Mouse (Mus musculus) stomach, embryonic 14.5 days (tissue): ENCODE results near the gene Tmem267. TPM values are rescaled to one million over a fixed set of nuclear protein-coding genes. Genes with fewer than 3 reads are reported as not detected.
A peak's percentile ranks its signal among the peaks of the same experiment; 100 is the strongest.
"Not testable (repeated sequence)": the region's sequence is repeated elsewhere in the genome, so short reads cannot be mapped to it uniquely, and the experiment has no call there.

ENCODE experiments used
- ATAC-seq: fragments of 200-750 bp; cut with Nextera tagmentation; 2 replicates; pipeline ENCODE4 v1.8.0; 2017; ENCODE audit warnings: low read depth, moderate TSS enrichment; ENCODE audit not compliant: insufficient number of reproducible peaks, insufficient read depth, low FRiP score
- H3K27ac ChIP-seq: fragments of 300-500 bp; sonication (generic); 2 replicates; pipeline ENCODE4 v1.5.1; 2014; ENCODE audit warnings: mild to moderate bottlenecking, low read length, moderate library complexity, mixed read lengths
- H3K27me3 ChIP-seq: fragments of 300-500 bp; sonication (generic); 2 replicates; pipeline ENCODE4 v1.6.1; 2014; ENCODE audit warnings: low read length, control low read depth, mixed read lengths; ENCODE audit not compliant: control insufficient read depth, insufficient read depth
- H3K36me3 ChIP-seq: fragments of 300-500 bp; sonication (generic); 2 replicates; pipeline ENCODE4 v1.6.1; 2014; ENCODE audit warnings: mild to moderate bottlenecking, control low read depth, low read length, moderate library complexity, mixed read lengths; ENCODE audit not compliant: control insufficient read depth, insufficient read depth
- H3K4me1 ChIP-seq: fragments of 300-500 bp; sonication (generic); 2 replicates; pipeline ENCODE4 v1.6.1; 2014; ENCODE audit warnings: low read length, control low read depth, mixed read lengths; ENCODE audit not compliant: control insufficient read depth, insufficient read depth
- H3K4me2 ChIP-seq: fragments of 300-500 bp; sonication (generic); replicated peaks from 2 replicates; pipeline ENCODE4 v1.6.1; 2014; ENCODE audit warnings: low read depth, low read length, control low read depth
- H3K4me3 ChIP-seq: fragments of 300-500 bp; sonication (generic); 2 replicates; pipeline ENCODE4 v1.5.1; 2014; ENCODE audit warnings: low read depth, low read length, control low read depth
- H3K9ac ChIP-seq: fragments of 300-500 bp; sonication (generic); replicated peaks from 2 replicates; pipeline ENCODE4 v1.6.1; 2014; ENCODE audit warnings: low read depth, mild to moderate bottlenecking, control low read depth, low read length, moderate library complexity, mixed read lengths
- H3K9me3 ChIP-seq: fragments of 300-500 bp; sonication (generic); 2 replicates; pipeline ENCODE4 v1.6.1; 2016; ENCODE audit warnings: low read depth, low read length, control low read depth; ENCODE audit not compliant: control insufficient read depth
- WGBS: fragments of 180-500 bp; shearing (Covaris S2); extraction: QIAGEN DNeasy Blood & Tissue Kit; methylation state at CpG from one replicate; pipeline ENCODE4 v1.1.7; 2014; 5-methylcytosine and 5-hydroxymethylcytosine counted together
- polyA plus RNA-seq: library from polyadenylated mRNA; unstranded; fragments of >200 nt; fragmentation: Nextera tagmentation; extraction: Ambion mirVana; gene quantifications from 2 replicates; pipeline ENCODE4 v1.2.1, GENCODE M21; 2014

Gene Tmem267
- polyA plus RNA-seq, 1 experiment from 2014 or later: 1.2 TPM

DNA sequence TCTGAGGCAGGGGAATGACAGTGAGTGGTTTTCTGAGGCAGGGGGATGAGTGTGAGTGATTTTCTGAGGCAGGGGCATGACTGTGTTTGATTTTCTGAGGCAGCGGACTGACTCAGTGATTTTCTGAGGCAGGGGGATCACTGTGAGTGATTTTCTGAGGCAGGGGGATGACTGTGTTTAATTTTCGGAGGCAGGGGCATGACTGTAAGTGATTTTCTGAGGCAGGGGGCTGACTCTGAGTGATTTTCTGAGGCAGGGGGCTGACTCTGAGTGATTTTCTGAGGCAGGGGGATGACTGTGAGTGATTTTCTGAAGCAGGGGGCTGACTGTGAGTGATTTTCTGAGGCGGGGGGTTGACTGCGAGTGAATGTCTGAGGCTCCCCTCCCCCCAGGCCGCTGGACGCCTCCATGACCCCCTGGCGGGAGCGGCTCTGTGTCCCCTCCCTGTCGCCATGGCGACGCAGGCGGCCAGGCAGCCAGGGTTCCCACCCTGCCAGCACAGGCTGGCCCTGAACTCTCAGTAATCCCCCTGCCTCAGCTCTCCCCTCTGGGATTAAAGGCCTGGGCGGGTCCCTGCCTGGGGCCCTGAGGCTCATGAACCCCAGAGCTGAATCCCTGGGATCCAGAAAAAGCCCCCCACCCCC, 115.0 kb downstream of the Tmem267 start:
- H3K27ac ChIP-seq, H3K9ac ChIP-seq, H3K27me3 ChIP-seq, H3K4me2 ChIP-seq, H3K4me3 ChIP-seq, H3K4me1 ChIP-seq, H3K9me3 ChIP-seq, ATAC-seq, H3K36me3 ChIP-seq: not testable (repeated sequence)
- WGBS: 48% methylated on average over 12 of the region's 13 CpGs

DNA sequence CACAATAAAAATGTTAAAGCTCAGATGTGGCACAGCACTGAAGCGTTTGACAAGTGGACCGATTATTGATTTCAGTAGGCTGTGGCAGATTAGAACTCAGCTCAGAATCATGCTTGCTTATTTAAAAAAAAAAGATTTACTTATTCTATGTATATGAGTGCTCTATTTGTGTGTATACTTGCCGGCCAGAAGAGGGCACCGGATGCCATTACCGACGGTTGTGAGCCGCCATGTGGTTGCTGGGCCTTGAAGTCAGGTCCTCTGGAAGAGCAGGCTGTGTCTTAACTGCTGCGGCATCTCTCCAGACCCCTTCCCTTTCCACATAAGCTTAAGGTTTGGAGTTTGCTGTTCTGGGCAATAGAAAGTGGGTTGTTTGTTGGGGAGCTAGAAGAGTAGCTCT, 116.1 kb downstream of the Tmem267 start:
- not testable (repeated sequence) for H3K9me3 ChIP-seq, H3K4me3 ChIP-seq, H3K9ac ChIP-seq, H3K36me3 ChIP-seq, H3K4me2 ChIP-seq, H3K27me3 ChIP-seq, H3K27ac ChIP-seq, H3K4me1 ChIP-seq
- 91% methylated on average over 6 of the region's 8 CpGs for WGBS
- peak; percentile 11; the same call in 1 of the 2 replicates for ATAC-seq

DNA sequence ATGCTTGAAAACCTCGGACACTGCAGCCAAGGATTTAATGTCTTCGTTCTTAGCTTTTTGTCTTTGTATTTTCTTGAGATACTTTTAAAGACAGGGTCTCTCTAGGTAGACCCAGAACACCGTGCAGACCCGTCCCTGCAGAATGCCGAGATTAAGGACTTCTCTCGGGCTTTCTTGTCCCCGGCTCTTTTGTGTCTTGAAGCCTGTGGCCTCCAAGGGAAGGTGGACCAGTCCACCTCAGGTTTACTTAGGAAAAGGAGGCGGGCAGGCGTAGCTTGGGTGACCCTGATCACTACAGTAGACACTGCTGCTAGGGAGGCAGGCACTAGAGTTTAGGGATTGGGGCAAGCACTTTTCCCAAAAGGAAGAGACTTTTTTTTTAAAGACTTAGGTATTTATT, 116.5 kb downstream of the Tmem267 start:
- not testable (repeated sequence) for H3K9me3 ChIP-seq, H3K36me3 ChIP-seq, H3K4me2 ChIP-seq, H3K4me3 ChIP-seq, H3K4me1 ChIP-seq, ATAC-seq, H3K9ac ChIP-seq, H3K27me3 ChIP-seq, H3K27ac ChIP-seq
- 93% methylated on average over 7 of the region's 9 CpGs for WGBS

DNA sequence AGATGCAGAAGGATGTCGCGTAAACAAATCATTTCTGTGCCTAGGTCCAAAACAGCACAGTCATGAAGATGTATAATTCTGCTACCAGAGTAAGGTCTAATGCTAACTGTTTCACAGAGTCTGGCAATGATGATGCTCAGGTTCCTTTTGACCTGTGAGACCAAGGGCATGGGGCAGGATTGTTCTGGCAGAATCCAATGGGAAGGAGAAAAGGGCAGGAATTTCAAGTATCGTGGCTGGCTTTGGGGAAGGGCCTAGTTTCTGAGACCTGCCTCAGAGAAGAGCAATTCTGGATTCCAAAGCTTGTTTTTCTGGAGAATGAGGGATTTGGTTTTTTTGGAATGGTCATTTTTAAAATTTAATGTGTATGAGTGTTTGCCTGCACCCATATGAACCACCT, 131.0 kb downstream of the Tmem267 start:
- no peak overlapping the region for H3K4me3 ChIP-seq
- H3K36me3 ChIP-seq: no peaks in the 10 kb centered on the region
- H3K4me1 ChIP-seq: no peaks in the 10 kb centered on the region
- no peak overlapping the region for H3K27ac ChIP-seq
- WGBS: 87% methylated on average over 3 of the region's 3 CpGs
- no peak overlapping the region for H3K4me2 ChIP-seq
- no peaks in the 10 kb centered on the region for H3K9me3 ChIP-seq
- no peaks in the 10 kb centered on the region for H3K27me3 ChIP-seq
- no peak overlapping the region for H3K9ac ChIP-seq
- no peak for ATAC-seq

DNA sequence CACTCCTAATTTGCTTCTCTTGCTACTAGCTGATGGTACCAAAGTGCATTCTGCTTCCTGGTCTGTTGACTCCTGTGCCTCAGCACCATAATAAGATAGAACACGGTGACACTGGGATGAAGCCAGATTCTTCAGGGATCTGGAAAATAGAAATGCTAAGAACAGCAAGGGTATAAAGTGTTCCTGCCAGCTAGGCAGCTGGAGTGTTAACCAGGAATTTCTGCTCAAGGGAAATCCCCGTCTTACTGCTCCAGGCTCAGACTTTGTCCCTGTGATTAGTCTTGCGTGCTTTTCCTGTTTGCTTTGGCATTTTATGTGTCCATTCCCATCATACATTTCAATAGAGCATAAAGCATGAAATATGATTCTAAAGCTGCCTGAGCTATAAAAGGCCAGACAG, 131.9 kb downstream of the Tmem267 start:
- ATAC-seq: no peak
- no peak overlapping the region for H3K27ac ChIP-seq
- H3K9me3 ChIP-seq: no peaks in the 10 kb centered on the region
- no peak overlapping the region for H3K4me2 ChIP-seq
- H3K36me3 ChIP-seq: no peaks in the 10 kb centered on the region
- no peak overlapping the region for H3K4me3 ChIP-seq
- H3K27me3 ChIP-seq: no peaks in the 10 kb centered on the region
- 72% methylated on average over 3 of the region's 3 CpGs for WGBS
- H3K9ac ChIP-seq: no peak overlapping the region
- H3K4me1 ChIP-seq: no peaks in the 10 kb centered on the region

DNA sequence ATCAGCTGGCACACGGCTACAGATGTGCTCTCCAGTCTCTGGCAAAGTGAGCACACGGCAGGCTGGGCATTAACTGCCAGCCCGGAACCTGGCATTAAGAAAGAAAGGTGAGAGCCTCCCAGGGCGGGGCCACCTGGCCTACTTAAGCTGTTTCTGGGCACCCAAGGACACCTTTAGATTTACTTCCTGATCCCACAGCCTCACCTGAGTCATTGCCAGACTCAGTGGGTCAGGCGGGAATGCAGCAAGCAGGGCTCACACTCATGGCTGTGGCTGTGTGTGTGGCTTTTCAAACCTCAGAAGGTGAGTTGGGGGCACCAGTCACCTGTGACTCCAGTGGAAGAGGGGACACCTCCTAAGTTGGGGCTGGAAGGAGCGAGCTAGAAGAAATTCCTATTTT, 135.8 kb downstream of the Tmem267 start, which contains the start of gene Ccl28:
Ccl28 (plus strand) TSS at position 186 of the 400 bp plus-strand sequence.
- Histone ChIP-seq H3K4me1 (no peaks in the 10 kb centered on the region), H3K4me3 (no peak within 1 kb of the TSS), H3K27me3 (no peaks in the 10 kb centered on the region), H3K9me3 (no peaks in the 10 kb centered on the region), H3K36me3 (no peaks in the 10 kb centered on the region), H3K9ac (no peak within 1 kb of the TSS), H3K4me2 (no peak within 1 kb of the TSS), H3K27ac (no peak within 1 kb of the TSS)
- WGBS: 84% methylated on average over 6 of the region's 6 CpGs
- no peak for ATAC-seq

DNA sequence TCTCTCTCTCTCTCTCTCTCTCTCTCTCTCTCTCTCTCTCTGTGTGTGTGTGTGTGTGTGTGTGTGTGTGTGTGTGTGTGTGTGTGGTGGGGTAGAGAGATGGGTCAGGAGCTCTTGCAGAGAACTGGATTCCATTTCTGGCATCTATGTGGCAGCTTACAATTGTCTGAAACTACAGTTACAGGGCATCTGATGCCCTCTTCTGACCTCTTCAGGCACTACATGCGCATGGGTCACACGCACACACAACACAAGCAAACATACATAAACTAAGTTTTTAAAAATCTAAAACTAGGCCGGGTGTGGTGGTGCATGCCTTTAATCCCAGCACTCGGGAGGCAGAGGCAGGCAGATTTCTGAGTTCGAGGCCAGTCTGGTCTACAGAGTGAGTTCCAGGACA, 138.1 kb downstream of the Tmem267 start:
- not testable (repeated sequence) for H3K9me3 ChIP-seq, H3K4me3 ChIP-seq, H3K27ac ChIP-seq, H3K4me1 ChIP-seq, ATAC-seq, H3K36me3 ChIP-seq, H3K9ac ChIP-seq, H3K4me2 ChIP-seq, H3K27me3 ChIP-seq
- 84% methylated on average over 5 of the region's 5 CpGs for WGBS

DNA sequence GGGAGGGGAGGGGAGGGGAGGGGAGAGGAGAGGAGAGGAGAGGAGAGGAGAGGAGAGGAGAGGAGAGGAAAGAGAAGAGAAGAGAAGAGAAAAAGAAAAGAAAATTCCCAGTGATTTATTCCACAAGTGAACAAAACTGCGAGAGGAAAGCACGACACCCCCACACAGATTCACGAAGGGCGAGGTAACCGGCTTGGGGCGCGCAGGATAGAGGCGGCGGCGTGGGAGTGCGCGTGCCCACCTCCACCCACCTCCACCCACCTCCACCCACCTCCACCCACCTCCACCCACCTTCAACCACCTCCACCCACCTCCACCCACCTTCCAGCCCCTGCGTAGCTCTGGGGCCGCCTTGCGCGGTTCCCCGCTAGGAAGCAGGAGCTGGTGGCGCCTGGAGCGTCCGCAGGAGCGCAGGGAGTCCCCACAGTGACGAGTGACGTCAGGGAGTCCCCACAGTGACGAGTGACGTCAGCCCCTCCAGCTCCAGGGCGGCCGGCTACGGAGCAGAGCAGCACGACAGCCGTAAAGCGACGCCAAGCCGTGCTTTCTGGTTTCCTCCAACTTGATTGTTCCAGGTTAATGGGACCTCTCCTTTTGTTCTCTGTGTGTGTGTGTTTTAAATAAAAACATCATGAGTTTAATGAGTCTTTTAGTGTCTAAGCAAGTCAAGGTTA, 143.8 kb downstream of the Tmem267 start:
- no peaks in the 10 kb centered on the region for H3K9me3 ChIP-seq
- ATAC-seq: peak; percentile 93
- H3K4me2 ChIP-seq: peak overlapping the region; percentile 41
- no peaks in the 10 kb centered on the region for H3K36me3 ChIP-seq
- H3K27me3 ChIP-seq: no peaks in the 10 kb centered on the region
- H3K9ac ChIP-seq: no peak overlapping the region
- 2% methylated on average over 31 of the region's 33 CpGs for WGBS
- no peak overlapping the region for H3K27ac ChIP-seq
- peak overlapping the region; percentile 41 for H3K4me3 ChIP-seq
- no peaks in the 10 kb centered on the region for H3K4me1 ChIP-seq
